In the genomic region with DNA sequence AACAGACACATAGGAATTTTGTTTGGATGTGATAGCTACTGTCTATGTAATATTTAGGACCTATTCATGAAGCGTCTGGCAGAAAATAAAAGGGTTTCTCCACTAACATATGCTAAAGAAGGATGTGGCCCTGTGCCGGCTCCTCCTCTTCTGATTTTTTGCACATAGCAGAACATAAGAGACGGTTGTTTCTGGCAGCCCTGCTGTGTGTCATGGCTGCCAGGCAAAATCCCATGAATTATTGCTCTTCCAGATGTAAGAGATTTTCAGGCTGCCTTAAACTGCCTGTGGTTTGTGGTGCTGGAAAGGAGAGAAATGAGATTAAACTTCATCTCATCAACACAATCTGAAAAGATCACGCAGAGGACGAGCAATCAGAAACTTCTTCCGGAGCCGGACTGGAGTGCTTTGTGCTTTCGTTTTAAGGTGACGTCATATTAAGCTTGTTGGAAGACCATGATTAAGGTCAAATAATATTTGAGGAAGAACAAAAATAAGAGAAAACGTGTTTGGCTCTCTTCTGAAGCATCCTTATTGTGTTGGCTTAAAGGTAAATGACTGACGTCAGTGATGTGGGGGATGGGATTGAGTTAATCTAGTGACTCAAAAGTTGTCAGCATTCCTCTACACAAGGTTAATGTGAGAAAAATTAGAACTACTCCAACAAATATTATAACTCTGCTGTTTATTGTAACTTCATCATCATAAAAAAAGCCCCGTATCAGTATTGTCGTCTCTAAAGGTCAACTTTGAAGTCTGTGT, we compare ENCODE assay signal across 8 mouse cellular contexts.
DNase-seq lines count a peak whose midpoint lies in the region; ATAC-seq and TF ChIP-seq lines count a peak whose summit lies in the region.
"Had no signal": no experiment of that assay in that cellular context is flagged by ENCODE, and none has a peak within 500 bp of the region (broad histone marks: within the 10 kb centered on the region; RNA-seq: fewer than 3 reads in every experiment).

No protein-coding gene starts in this region.

- H3K27me3 ChIP-seq in limb, embryonic 15.5 days, result no peaks in the 10 kb centered on the region
- H3K27me3 ChIP-seq in thymus, adult 2 months (ENCODE audit: control insufficient read depth, insufficient read depth, low read length), result no peaks in the 10 kb centered on the region
- H3K27me3 ChIP-seq: midbrain, embryonic 12.5 days had no signal

- ATAC-seq in limb, embryonic 15.5 days (ENCODE audit: insufficient number of reproducible peaks, low FRiP score, low TSS enrichment, low read depth), result peak; percentile 82

- H3K9me3 ChIP-seq in limb, embryonic 15.5 days, result no peaks in the 10 kb centered on the region
- H3K9me3 ChIP-seq: midbrain, embryonic 12.5 days had no signal

- no peak for TF ChIP-seq CTCF in layer of hippocampus, adult 2 months (conservative IDR thresholded peaks at IDR 0.05)
- TF ChIP-seq CTCF in brain, embryonic 14.5 days (IDR thresholded peaks at IDR 0.05; ENCODE audit: borderline replicate concordance, extremely low read depth, insufficient read depth, insufficient read length), result no peak
- no peak for TF ChIP-seq CTCF in thymus, adult 2 months (IDR thresholded peaks at IDR 0.05; ENCODE audit: borderline replicate concordance, control insufficient read depth, extremely low read depth, insufficient read depth, low read length, poor library complexity)

- WGBS in limb, embryonic 15.5 days, result 33% methylated on average over 13 of the region's 13 CpGs
- 89% methylated on average over 13 of the region's 13 CpGs for WGBS in thymus, adult 2 months

- H3K4me2 ChIP-seq in limb, embryonic 15.5 days, result peak overlapping the region; percentile 31
- H3K4me2 ChIP-seq: midbrain, embryonic 12.5 days had no signal

- peaks cover 9% of the 10 kb centered on the region; the same call in 1 of the 2 replicates for H3K4me1 ChIP-seq in limb, embryonic 15.5 days
- H3K4me1 ChIP-seq in thymus, adult 2 months (replicated peaks; ENCODE audit: control insufficient read depth, insufficient read depth, low read length), result no peaks in the 10 kb centered on the region
- H3K4me1 ChIP-seq: midbrain, embryonic 12.5 days had no signal

- H3K9ac ChIP-seq in limb, embryonic 15.5 days, result no peak overlapping the region
- H3K9ac ChIP-seq: midbrain, embryonic 12.5 days had no signal

- H3K27ac ChIP-seq in layer of hippocampus, adult 2 months, result no peak overlapping the region
- peak overlapping the region; percentile 71 for H3K27ac ChIP-seq in limb, embryonic 15.5 days
- no peak overlapping the region for H3K27ac ChIP-seq in thymus, adult 2 months (ENCODE audit: control insufficient read depth, insufficient read depth, low read length)
- H3K27ac ChIP-seq: midbrain, embryonic 12.5 days had no signal

- peak overlapping the region; percentile 41 for H3K4me3 ChIP-seq in layer of hippocampus, adult 2 months
- H3K4me3 ChIP-seq in limb, embryonic 15.5 days, result peak overlapping the region; percentile 28
- no peak overlapping the region for H3K4me3 ChIP-seq in thymus, adult 2 months (ENCODE audit: control insufficient read depth, insufficient read depth, low read length)
- H3K4me3 ChIP-seq: midbrain, embryonic 12.5 days had no signal

- no peak for TF ChIP-seq POLR2A in brain, embryonic 14.5 days (IDR thresholded peaks at IDR 0.05; ENCODE audit: borderline replicate concordance, extremely low read depth, insufficient read depth, insufficient read length, poor library complexity, severe bottlenecking)
- TF ChIP-seq POLR2A in thymus, adult 2 months (IDR thresholded peaks at IDR 0.05; ENCODE audit: control insufficient read depth, extremely low read depth, insufficient read depth, low read length, poor library complexity), result no peak

- DNase-seq in layer of hippocampus, adult 2 months (ENCODE audit: low spot score in 2 of 2), result no peak
- DNase-seq in layer of hippocampus, adult 9-11 months, result no peak
- DNase-seq in MN1 (ENCODE audit: low spot score), result peak; percentile 41
- peak; percentile 52 for DNase-seq in brain, embryonic 14.5 days (ENCODE audit: low read depth)
- no peak for DNase-seq in cerebellum, postnatal 4 days (ENCODE audit: low spot score in 2 of 2)
- no peak for DNase-seq in thymus, adult 2 months

- no peaks in the 10 kb centered on the region for H3K36me3 ChIP-seq in limb, embryonic 15.5 days
- no peaks in the 10 kb centered on the region for H3K36me3 ChIP-seq in thymus, adult 2 months (ENCODE audit: control insufficient read depth, insufficient read depth, low read length)
- H3K36me3 ChIP-seq: midbrain, embryonic 12.5 days had no signal

Comparison
In these comparisons a context has a peak if more than half of its experiments do, and no peak if none do; other contexts are left out.
1. DNase-seq: peak in MN1 (single experiment) and brain, embryonic 14.5 days (single experiment); none in layer of hippocampus, adult 2 months (0 of 2), layer of hippocampus, adult 9-11 months (single experiment), cerebellum, postnatal 4 days (0 of 2) and thymus, adult 2 months (single experiment).